Mouse (Mus musculus) midbrain, embryonic 10.5 days (tissue): ENCODE results near the gene Xrra1. TPM values are rescaled to one million over a fixed set of nuclear protein-coding genes. Genes with fewer than 3 reads are reported as not detected.
A peak's percentile ranks its signal among the peaks of the same experiment; 100 is the strongest.

Source experiments
- DNase-seq: peaks from one replicate; pipeline ENCODE4 v3.0.0-alpha.2; 2017; ENCODE audit warnings: low spot score
- H3K27ac ChIP-seq: fragments of 300-500 bp; sonication (generic); replicated peaks from 2 replicates; pipeline ENCODE4 v1.5.1; 2016; ENCODE audit warnings: mild to moderate bottlenecking
- H3K27me3 ChIP-seq: fragments of 300-500 bp; sonication (generic); 2 replicates; pipeline ENCODE4 v1.6.1; 2016; ENCODE audit warnings: low read depth, mild to moderate bottlenecking; ENCODE audit not compliant: poor library complexity, severe bottlenecking
- H3K36me3 ChIP-seq: fragments of 300-500 bp; sonication (generic); 2 replicates; pipeline ENCODE4 v1.6.1; 2016; ENCODE audit warnings: mild to moderate bottlenecking, moderate library complexity
- H3K4me1 ChIP-seq: fragments of 300-500 bp; sonication (generic); 2 replicates; pipeline ENCODE4 v1.6.1; 2016
- H3K4me3 ChIP-seq: fragments of 300-500 bp; sonication (generic); 2 replicates; pipeline ENCODE4 v1.5.1; 2016; ENCODE audit warnings: mild to moderate bottlenecking, moderate library complexity
- H3K9me3 ChIP-seq: fragments of 300-500 bp; sonication (generic); replicated peaks from 2 replicates; pipeline ENCODE4 v1.6.1; 2016; ENCODE audit warnings: mild to moderate bottlenecking
- WGBS: fragments of 180-500 bp; shearing (Covaris S2); methylation state at CpG from one replicate; pipeline ENCODE4 v1.1.7; 2016; 5-methylcytosine and 5-hydroxymethylcytosine counted together
- polyA plus RNA-seq: library from polyadenylated mRNA; unstranded; fragments of >200 nt; fragmentation: Nextera tagmentation; extraction: Ambion mirVana; gene quantifications from 2 replicates; pipeline ENCODE4 v1.2.1, GENCODE M21; 2016

Gene Xrra1
- polyA plus RNA-seq, 1 experiment from 2014 or later: 0.38 TPM

GRCm38 (mm10) chr7:99833115-99833845, 25.6 kb upstream of the Xrra1 start:
- Histone ChIP-seq H3K27me3 (no peaks in the 10 kb centered on the region), H3K9me3 (no peaks in the 10 kb centered on the region), H3K4me3 (no peak overlapping the region), H3K27ac (no peak overlapping the region), H3K4me1 (peaks cover 6% of the 10 kb centered on the region), H3K36me3 (peaks cover 32% of the 10 kb centered on the region)
- WGBS: 87% methylated on average over 5 of the region's 5 CpGs
- no peak for DNase-seq

GRCm38 (mm10) chr7:99833846-99834222, 25.1 kb upstream of the Xrra1 start:
- Histone ChIP-seq H3K27ac (no peak overlapping the region), H3K4me3 (no peak overlapping the region), H3K9me3 (no peaks in the 10 kb centered on the region), H3K27me3 (no peaks in the 10 kb centered on the region), H3K36me3 (peaks cover 37% of the 10 kb centered on the region), H3K4me1 (peaks cover under 1% of the 10 kb centered on the region; the same call in 1 of the 2 replicates)
- 92% methylated on average over 2 of the region's 2 CpGs for WGBS
- DNase-seq: no peak

GRCm38 (mm10) chr7:99834314-99834853, 24.5 kb upstream of the Xrra1 start:
- no peak for DNase-seq
- H3K36me3 ChIP-seq: peaks cover 43% of the 10 kb centered on the region
- no peaks in the 10 kb centered on the region; the same call in 1 of the 2 replicates for H3K4me1 ChIP-seq
- no peaks in the 10 kb centered on the region for H3K27me3 ChIP-seq
- H3K4me3 ChIP-seq: no peak overlapping the region
- no peaks in the 10 kb centered on the region for H3K9me3 ChIP-seq
- 88% methylated on average over 5 of the region's 5 CpGs for WGBS
- H3K27ac ChIP-seq: no peak overlapping the region

GRCm38 (mm10) chr7:99836781-99837180, 22.1 kb upstream of the Xrra1 start:
- no peak for DNase-seq
- no peaks in the 10 kb centered on the region for H3K9me3 ChIP-seq
- H3K4me1 ChIP-seq: no peaks in the 10 kb centered on the region; the same call in 1 of the 2 replicates
- H3K27me3 ChIP-seq: no peaks in the 10 kb centered on the region
- peaks cover 67% of the 10 kb centered on the region for H3K36me3 ChIP-seq
- H3K4me3 ChIP-seq: no peak overlapping the region
- WGBS: 78% methylated on average over 4 of the region's 4 CpGs
- H3K27ac ChIP-seq: no peak overlapping the region

- H3K36me3 ChIP-seq: peaks cover 74% of the 10 kb centered on the region
- no peaks in the 10 kb centered on the region; the same call in 1 of the 2 replicates for H3K4me1 ChIP-seq
- WGBS: 94% methylated on average over 6 of the region's 6 CpGs
- H3K27me3 ChIP-seq: no peaks in the 10 kb centered on the region
- no peak for DNase-seq
- H3K27ac ChIP-seq: no peak overlapping the region
- no peaks in the 10 kb centered on the region for H3K9me3 ChIP-seq
- no peak overlapping the region for H3K4me3 ChIP-seq
Observed at GRCm38 (mm10) chr7:99837358-99838071, 21.4 kb upstream of the Xrra1 start.

GRCm38 (mm10) chr7:99838241-99838640, 20.7 kb upstream of the Xrra1 start:
- Histone ChIP-seq H3K4me3 (no peak overlapping the region), H3K27ac (no peak overlapping the region), H3K36me3 (peaks cover 82% of the 10 kb centered on the region), H3K27me3 (no peaks in the 10 kb centered on the region), H3K9me3 (no peaks in the 10 kb centered on the region), H3K4me1 (no peaks in the 10 kb centered on the region; the same call in 1 of the 2 replicates)
- WGBS: 96% methylated on average over 3 of the region's 3 CpGs
- no peak for DNase-seq

GRCm38 (mm10) chr7:99845533-99846236, 13.2 kb upstream of the Xrra1 start:
- Histone ChIP-seq H3K4me3 (no peak overlapping the region), H3K4me1 (peaks cover under 1% of the 10 kb centered on the region; the same call in 1 of the 2 replicates), H3K27me3 (no peaks in the 10 kb centered on the region), H3K36me3 (peaks cover 92% of the 10 kb centered on the region), H3K9me3 (no peaks in the 10 kb centered on the region), H3K27ac (no peak overlapping the region)
- DNase-seq: no peak
- 95% methylated on average over 8 of the region's 8 CpGs for WGBS

GRCm38 (mm10) chr7:99850534-99850933, 8.4 kb upstream of the Xrra1 start:
- 83% methylated on average over 5 of the region's 5 CpGs for WGBS
- DNase-seq: no peak
- no peak overlapping the region for H3K27ac ChIP-seq

GRCm38 (mm10) chr7:99851121-99851520, 7.8 kb upstream of the Xrra1 start:
- H3K4me1 ChIP-seq: peaks cover 12% of the 10 kb centered on the region
- peaks cover 81% of the 10 kb centered on the region for H3K36me3 ChIP-seq
- no peak overlapping the region for H3K4me3 ChIP-seq
- no peak for DNase-seq
- WGBS: 56% methylated on average over 1 of the region's 1 CpGs
- H3K27ac ChIP-seq: 0 out of 2 replicates have a peak overlapping the region, but pooled peaks have one; percentile 10
- no peaks in the 10 kb centered on the region for H3K9me3 ChIP-seq
- no peaks in the 10 kb centered on the region for H3K27me3 ChIP-seq

More at GRCm38 (mm10) chr7:99850534-99850933, 8.4 kb upstream of the Xrra1 start:
- no peak overlapping the region for H3K4me3 ChIP-seq
- no peaks in the 10 kb centered on the region for H3K27me3 ChIP-seq
- H3K4me1 ChIP-seq: peaks cover 12% of the 10 kb centered on the region
- H3K36me3 ChIP-seq: peaks cover 81% of the 10 kb centered on the region
- H3K9me3 ChIP-seq: no peaks in the 10 kb centered on the region

- no peak for DNase-seq
Observed at GRCm38 (mm10) chr7:99851618-99852017, 7.3 kb upstream of the Xrra1 start.

GRCm38 (mm10) chr7:99853350-99853749, 5.6 kb upstream of the Xrra1 start:
- H3K4me3 ChIP-seq: no peak overlapping the region
- no peak for DNase-seq
- no peak overlapping the region for H3K27ac ChIP-seq
- H3K4me1 ChIP-seq: peaks cover 31% of the 10 kb centered on the region
- H3K27me3 ChIP-seq: no peaks in the 10 kb centered on the region
- H3K36me3 ChIP-seq: peaks cover 66% of the 10 kb centered on the region
- H3K9me3 ChIP-seq: no peaks in the 10 kb centered on the region
- 88% methylated on average over 7 of the region's 7 CpGs for whole genome bisulfite sequencing

More at GRCm38 (mm10) chr7:99851618-99852017, 7.3 kb upstream of the Xrra1 start:
- peaks cover 81% of the 10 kb centered on the region for H3K36me3 ChIP-seq
- H3K9me3 ChIP-seq: no peaks in the 10 kb centered on the region
- H3K27ac ChIP-seq: no peak overlapping the region
- H3K4me3 ChIP-seq: no peak overlapping the region
- H3K4me1 ChIP-seq: peaks cover 16% of the 10 kb centered on the region
- no peaks in the 10 kb centered on the region for H3K27me3 ChIP-seq
- 88% methylated on average over 6 of the region's 6 CpGs for WGBS

GRCm38 (mm10) chr7:99854311-99854710, 4.6 kb upstream of the Xrra1 start:
- H3K9me3 ChIP-seq: no peaks in the 10 kb centered on the region
- no peak for DNase-seq

More at GRCm38 (mm10) chr7:99854311-99854710, 4.6 kb upstream of the Xrra1 start:
- Histone ChIP-seq H3K27ac (no peak overlapping the region), H3K4me3 (no peak overlapping the region), H3K4me1 (peaks cover 35% of the 10 kb centered on the region), H3K27me3 (no peaks in the 10 kb centered on the region), H3K36me3 (peaks cover 56% of the 10 kb centered on the region)
- WGBS: 87% methylated on average over 4 of the region's 4 CpGs
